Mouse (Mus musculus) C2C12 (cell line): ENCODE results near the gene Slc8b1.

Experiments
- CTCF ChIP-seq: IDR thresholded peaks from one replicate; pipeline ENCODE4 v1.5.1; 2011; ENCODE audit not compliant: control insufficient read depth, insufficient read depth, insufficient read length
- MAX ChIP-seq: IDR thresholded peaks from one replicate; pipeline ENCODE4 v1.6.1; 2011; ENCODE audit warnings: mild to moderate bottlenecking, control low read depth
- MYOD1 ChIP-seq: IDR thresholded peaks from one replicate; pipeline ENCODE4 v1.6.1; 2011; ENCODE audit warnings: low read depth; ENCODE audit not compliant: control insufficient read depth, insufficient read length
- USF1 ChIP-seq: IDR thresholded peaks from one replicate; pipeline ENCODE4 v1.6.1; 2011; ENCODE audit warnings: low read depth, mild to moderate bottlenecking, control low read depth, moderate library complexity

GRCm38 (mm10) chr5:120525737-120526136, 14.8 kb downstream of the Slc8b1 start:
- peak; percentile 21 for TF ChIP-seq CTCF
- TF ChIP-seq MAX: no peak
- TF ChIP-seq MYOD1: no peak
- TF ChIP-seq USF1: no peak
